Mouse (Mus musculus): ENCODE measurements around the gene Srrd. TPM values are rescaled to one million over a fixed set of nuclear protein-coding genes. Genes with fewer than 3 reads are reported as not detected.

The Srrd gene
- polyA plus RNA-seq, 1 experiment from 2014 or later = 58.8 TPM

DNA sequence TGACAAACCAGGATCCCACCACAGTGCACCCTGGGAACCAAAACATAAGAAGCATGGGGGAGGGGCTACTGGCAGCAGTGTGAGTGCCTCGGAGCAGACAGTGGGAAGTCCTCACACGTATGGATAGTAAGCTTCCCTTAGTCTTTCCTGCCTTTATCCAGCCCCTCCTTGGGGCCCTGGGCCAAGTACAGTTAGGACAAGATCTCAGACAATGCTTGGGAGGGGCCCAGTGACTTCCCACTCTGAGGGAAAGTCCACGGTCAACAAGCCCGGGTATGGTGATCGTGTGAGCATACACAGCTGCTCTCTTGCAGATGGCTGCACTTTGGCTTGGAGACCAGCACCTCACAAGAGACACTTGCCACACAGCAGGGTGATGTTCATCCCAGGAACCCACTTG, 25.5 kb downstream of the Srrd start:
- peaks cover 21% of the 10 kb centered on the region for H3K36me3 ChIP-seq (ENCODE audit: control insufficient read depth, insufficient read depth, low read length)
- 69% methylated on average over 5 of the region's 5 CpGs for WGBS
- ATAC-seq = no peak
- no peak overlapping the region for H3K4me3 ChIP-seq (ENCODE audit: low read depth, low read length)
- H3K9me3 ChIP-seq (replicated peaks; ENCODE audit: control insufficient read depth, low read length) = no peaks in the 10 kb centered on the region
- H3K4me1 ChIP-seq (ENCODE audit: control insufficient read depth, insufficient read depth, low read length) = no peaks in the 10 kb centered on the region
- H3K9ac ChIP-seq (ENCODE audit: low read length) = no peak overlapping the region
- no peak overlapping the region for H3K27ac ChIP-seq (ENCODE audit: low read depth, low read length)
- no peaks in the 10 kb centered on the region for H3K27me3 ChIP-seq (replicated peaks; ENCODE audit: control insufficient read depth, insufficient read depth, low read length)
- no peak overlapping the region for H3K4me2 ChIP-seq (ENCODE audit: low read length)
- no peak for DNase-seq (ENCODE audit: low spot score)

DNA sequence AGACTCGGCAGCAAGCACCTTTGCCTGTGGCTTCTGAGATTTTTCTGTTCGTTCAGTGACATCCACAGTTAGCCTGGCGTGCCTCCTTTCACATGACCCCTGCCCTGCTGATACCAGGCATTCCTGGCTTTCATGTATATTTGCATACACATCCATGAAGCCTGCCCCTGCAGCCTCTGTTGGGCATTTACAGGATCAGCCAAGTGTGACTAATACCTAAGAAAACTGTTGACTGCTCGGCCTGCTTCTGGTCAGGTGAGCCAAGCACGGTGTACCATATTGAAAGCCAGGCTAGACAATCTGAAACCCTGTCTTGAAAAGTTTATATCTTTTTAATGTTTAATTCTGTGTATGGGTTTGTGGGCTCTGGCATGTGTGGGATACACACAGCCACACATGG, 26.4 kb downstream of the Srrd start:
- H3K36me3 ChIP-seq (ENCODE audit: control insufficient read depth, insufficient read depth, low read length) = peaks cover 24% of the 10 kb centered on the region
- no peak overlapping the region for H3K4me2 ChIP-seq (ENCODE audit: low read length)
- H3K27me3 ChIP-seq (replicated peaks; ENCODE audit: control insufficient read depth, insufficient read depth, low read length) = no peaks in the 10 kb centered on the region
- no peak for DNase-seq (ENCODE audit: low spot score)
- ATAC-seq = no peak
- no peak overlapping the region for H3K9ac ChIP-seq (ENCODE audit: low read length)
- no peaks in the 10 kb centered on the region for H3K4me1 ChIP-seq (ENCODE audit: control insufficient read depth, insufficient read depth, low read length)
- 71% methylated on average over 5 of the region's 5 CpGs for WGBS
- no peak overlapping the region for H3K27ac ChIP-seq (ENCODE audit: low read depth, low read length)
- H3K4me3 ChIP-seq (ENCODE audit: low read depth, low read length) = no peak overlapping the region
- no peaks in the 10 kb centered on the region for H3K9me3 ChIP-seq (replicated peaks; ENCODE audit: control insufficient read depth, low read length)

DNA sequence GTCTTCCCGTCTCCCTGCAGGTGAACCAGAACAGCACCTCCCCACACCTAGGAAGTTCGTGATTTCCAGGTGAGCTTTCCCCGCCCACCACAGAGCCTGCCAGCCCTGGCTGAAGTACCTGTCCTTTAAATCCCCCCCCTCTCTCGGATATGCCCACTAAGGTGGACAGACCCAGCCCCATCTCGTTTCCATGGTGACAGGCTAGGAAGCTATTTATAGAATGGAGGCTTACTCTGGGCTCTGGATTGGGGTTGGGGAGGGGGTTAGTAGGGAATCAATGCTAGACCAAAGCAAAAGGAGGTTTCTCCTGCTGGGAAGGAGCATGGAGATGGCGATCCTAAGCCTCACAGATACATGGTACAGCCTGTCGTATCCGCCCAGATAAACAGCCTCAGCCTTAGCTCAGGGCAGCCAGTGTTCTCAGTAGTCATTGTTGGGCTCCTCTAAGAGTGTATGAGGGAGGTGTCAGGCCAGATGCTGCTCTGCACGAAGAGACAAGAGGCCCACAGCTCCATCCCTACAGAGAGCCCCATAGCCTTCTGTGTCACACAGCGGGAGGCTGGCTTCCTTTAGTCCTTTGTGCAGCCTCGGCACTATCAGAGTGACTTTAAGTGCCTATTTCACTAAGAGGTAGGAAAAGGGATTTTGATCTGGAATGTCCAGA, 29.5 kb downstream of the Srrd start:
- Histone ChIP-seq H3K9me3 (replicated peaks; ENCODE audit: control insufficient read depth, low read length) (no peaks in the 10 kb centered on the region), H3K27me3 (replicated peaks; ENCODE audit: control insufficient read depth, insufficient read depth, low read length) (no peaks in the 10 kb centered on the region), H3K4me3 (ENCODE audit: low read depth, low read length) (no peak overlapping the region), H3K4me1 (ENCODE audit: control insufficient read depth, insufficient read depth, low read length) (no peaks in the 10 kb centered on the region), H3K27ac (ENCODE audit: low read depth, low read length) (no peak overlapping the region), H3K4me2 (ENCODE audit: low read length) (no peak overlapping the region), H3K9ac (ENCODE audit: low read length) (0 out of 2 replicates have a peak overlapping the region, but pooled peaks have one; percentile 21), H3K36me3 (ENCODE audit: control insufficient read depth, insufficient read depth, low read length) (peaks cover 49% of the 10 kb centered on the region)
- peak; percentile 27 for DNase-seq (ENCODE audit: low spot score)
- ATAC-seq = no peak
- 56% methylated on average over 11 of the region's 11 CpGs for WGBS

DNA sequence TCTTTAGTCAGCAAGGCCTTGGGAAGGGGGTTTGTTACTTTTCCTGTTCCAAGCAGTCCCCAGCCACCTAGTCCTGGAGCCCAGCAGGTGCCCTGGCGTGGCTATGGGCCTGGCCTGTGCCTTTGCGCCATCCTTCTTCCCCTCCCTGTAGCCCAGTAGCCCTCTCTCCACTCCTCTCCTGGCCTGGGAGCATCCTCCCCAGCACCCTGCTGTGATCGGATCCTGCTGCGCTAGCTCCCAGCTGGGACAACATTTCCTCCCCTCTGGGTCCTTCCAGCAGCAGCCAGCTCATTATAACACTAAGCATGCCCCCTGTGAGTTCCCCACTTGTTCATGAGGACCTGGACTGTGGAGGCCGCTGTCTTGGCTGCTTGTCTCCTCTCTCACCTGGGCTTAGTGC, 37.0 kb downstream of the Srrd start:
- no peak overlapping the region for H3K27ac ChIP-seq (ENCODE audit: low read depth, low read length)
- no peaks in the 10 kb centered on the region for H3K27me3 ChIP-seq (replicated peaks; ENCODE audit: control insufficient read depth, insufficient read depth, low read length)
- DNase-seq (ENCODE audit: low spot score) = no peak
- H3K4me3 ChIP-seq (ENCODE audit: low read depth, low read length) = no peak overlapping the region
- no peaks in the 10 kb centered on the region for H3K4me1 ChIP-seq (ENCODE audit: control insufficient read depth, insufficient read depth, low read length)
- ATAC-seq = no peak
- H3K9me3 ChIP-seq (replicated peaks; ENCODE audit: control insufficient read depth, low read length) = no peaks in the 10 kb centered on the region
- WGBS = 67% methylated on average over 5 of the region's 5 CpGs
- no peak overlapping the region for H3K9ac ChIP-seq (ENCODE audit: low read length)
- H3K4me2 ChIP-seq (ENCODE audit: low read length) = no peak overlapping the region
- H3K36me3 ChIP-seq (ENCODE audit: control insufficient read depth, insufficient read depth, low read length) = peaks cover 27% of the 10 kb centered on the region

DNA sequence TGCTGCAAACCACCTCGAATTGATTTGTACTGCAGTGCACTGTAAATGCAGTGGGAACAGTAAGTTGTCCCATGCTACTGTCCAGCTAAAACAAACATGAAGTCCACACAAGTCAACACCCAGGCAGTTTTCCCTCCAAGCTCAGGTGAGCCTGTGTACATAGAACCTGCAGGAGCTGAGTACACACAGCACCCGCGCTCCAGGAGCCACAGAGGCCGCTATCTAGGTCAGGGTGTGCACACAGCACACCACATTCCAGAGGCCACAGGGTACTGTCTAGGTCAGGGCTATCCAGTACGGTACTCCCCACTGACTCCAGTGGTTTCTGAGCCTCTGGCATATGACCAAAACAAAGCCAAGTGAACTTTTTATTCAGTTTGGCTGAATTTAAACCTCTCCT, 40.5 kb downstream of the Srrd start:
- Histone ChIP-seq H3K4me2 (ENCODE audit: low read length) (no peak overlapping the region), H3K4me1 (ENCODE audit: control insufficient read depth, insufficient read depth, low read length) (no peaks in the 10 kb centered on the region), H3K9ac (ENCODE audit: low read length) (no peak overlapping the region), H3K4me3 (ENCODE audit: low read depth, low read length) (no peak overlapping the region), H3K27ac (ENCODE audit: low read depth, low read length) (no peak overlapping the region), H3K27me3 (replicated peaks; ENCODE audit: control insufficient read depth, insufficient read depth, low read length) (no peaks in the 10 kb centered on the region), H3K36me3 (ENCODE audit: control insufficient read depth, insufficient read depth, low read length) (no peaks in the 10 kb centered on the region), H3K9me3 (replicated peaks; ENCODE audit: control insufficient read depth, low read length) (no peaks in the 10 kb centered on the region)
- 90% methylated on average over 5 of the region's 5 CpGs for WGBS
- no peak for DNase-seq (ENCODE audit: low spot score)
- ATAC-seq = no peak

DNA sequence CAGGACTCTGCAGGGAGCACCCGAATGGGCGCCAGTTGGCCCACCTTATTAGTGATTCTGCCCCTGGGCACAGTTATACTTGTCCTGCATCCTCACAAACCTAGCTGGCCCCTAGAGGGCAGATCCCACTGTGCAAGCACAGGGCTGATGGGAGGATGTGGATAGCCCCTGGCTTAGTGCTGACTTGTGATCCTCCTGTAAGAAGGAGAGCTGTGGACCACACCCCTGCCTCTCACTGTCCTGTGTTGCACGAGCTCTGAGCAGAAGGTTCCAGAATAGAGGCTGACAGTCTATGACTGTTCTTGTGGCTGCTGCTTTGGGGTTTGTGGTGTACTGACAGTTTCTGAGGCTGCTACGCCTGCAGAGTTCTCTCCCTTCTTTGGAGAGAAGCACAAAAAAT, 41.1 kb downstream of the Srrd start:
- Histone ChIP-seq H3K9ac (ENCODE audit: low read length) (no peak overlapping the region), H3K27ac (ENCODE audit: low read depth, low read length) (no peak overlapping the region), H3K4me2 (ENCODE audit: low read length) (no peak overlapping the region), H3K36me3 (ENCODE audit: control insufficient read depth, insufficient read depth, low read length) (no peaks in the 10 kb centered on the region), H3K27me3 (replicated peaks; ENCODE audit: control insufficient read depth, insufficient read depth, low read length) (no peaks in the 10 kb centered on the region), H3K9me3 (replicated peaks; ENCODE audit: control insufficient read depth, low read length) (no peaks in the 10 kb centered on the region), H3K4me1 (ENCODE audit: control insufficient read depth, insufficient read depth, low read length) (no peaks in the 10 kb centered on the region), H3K4me3 (ENCODE audit: low read depth, low read length) (no peak overlapping the region)
- DNase-seq (ENCODE audit: low spot score) (no peak), ATAC-seq (no peak)
- WGBS = 84% methylated on average over 4 of the region's 4 CpGs

DNA sequence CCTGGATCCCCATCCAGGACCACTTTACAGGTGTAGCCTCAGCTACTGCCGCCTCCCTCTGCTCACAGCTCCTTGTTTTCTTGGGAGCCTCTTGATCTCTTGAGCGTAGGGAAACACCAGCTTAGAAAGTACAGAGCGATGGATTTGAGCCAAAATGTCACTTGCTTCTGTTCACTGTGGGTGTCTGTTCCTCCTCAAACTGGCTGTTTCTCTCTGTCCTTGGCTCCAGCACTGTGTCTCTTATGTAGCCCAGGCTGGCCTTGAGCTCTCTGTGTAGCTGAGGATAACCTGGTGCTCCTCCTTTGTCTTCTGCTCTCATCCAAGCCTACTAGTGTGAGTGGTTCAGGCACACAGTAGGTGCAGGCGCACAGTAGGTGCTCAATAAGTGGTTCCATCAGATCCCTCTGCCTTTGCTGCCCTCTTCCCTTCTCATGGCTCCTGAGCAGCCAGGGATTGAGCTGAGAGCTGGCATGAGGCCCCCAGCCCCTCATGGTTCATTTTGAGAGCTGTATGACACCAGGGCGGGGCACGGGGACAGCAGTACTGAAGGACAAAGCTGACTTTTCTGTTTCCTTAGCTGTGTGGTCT, 42.0 kb downstream of the Srrd start:
- Histone ChIP-seq H3K27me3 (replicated peaks; ENCODE audit: control insufficient read depth, insufficient read depth, low read length) (no peaks in the 10 kb centered on the region), H3K9me3 (replicated peaks; ENCODE audit: control insufficient read depth, low read length) (no peaks in the 10 kb centered on the region), H3K4me1 (ENCODE audit: control insufficient read depth, insufficient read depth, low read length) (no peaks in the 10 kb centered on the region), H3K4me3 (ENCODE audit: low read depth, low read length) (no peak overlapping the region), H3K27ac (ENCODE audit: low read depth, low read length) (no peak overlapping the region), H3K4me2 (ENCODE audit: low read length) (no peak overlapping the region), H3K9ac (ENCODE audit: low read length) (no peak overlapping the region), H3K36me3 (ENCODE audit: control insufficient read depth, insufficient read depth, low read length) (no peaks in the 10 kb centered on the region)
- no peak for ATAC-seq
- WGBS = 91% methylated on average over 6 of the region's 6 CpGs
- DNase-seq (ENCODE audit: low spot score) = no peak

DNA sequence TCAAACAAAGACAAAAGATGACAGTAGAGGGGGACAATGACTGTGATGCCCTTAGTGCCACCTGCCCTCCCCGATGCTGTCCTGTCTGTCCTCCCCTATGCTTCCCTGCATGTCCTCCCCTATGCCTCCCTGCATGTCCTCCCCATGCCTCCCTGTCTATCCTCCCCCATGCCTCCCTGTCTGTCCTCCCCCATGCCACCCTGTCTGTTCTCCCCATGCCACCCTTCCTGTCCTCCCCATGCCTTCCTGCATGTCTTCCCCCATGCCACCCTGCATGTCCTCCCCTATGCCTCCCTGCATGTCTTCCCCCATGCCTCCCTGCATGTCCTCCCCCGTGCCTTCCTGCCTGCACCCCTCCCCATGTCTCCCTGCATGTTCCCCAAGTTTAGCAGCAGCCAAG, 42.7 kb downstream of the Srrd start:
- DNase-seq (ENCODE audit: low spot score) (no peak), ATAC-seq (no peak)
- Histone ChIP-seq H3K27ac (ENCODE audit: low read depth, low read length) (no peak overlapping the region), H3K9me3 (replicated peaks; ENCODE audit: control insufficient read depth, low read length) (no peaks in the 10 kb centered on the region), H3K4me1 (ENCODE audit: control insufficient read depth, insufficient read depth, low read length) (no peaks in the 10 kb centered on the region), H3K36me3 (ENCODE audit: control insufficient read depth, insufficient read depth, low read length) (no peaks in the 10 kb centered on the region), H3K4me3 (ENCODE audit: low read depth, low read length) (no peak overlapping the region), H3K27me3 (replicated peaks; ENCODE audit: control insufficient read depth, insufficient read depth, low read length) (no peaks in the 10 kb centered on the region), H3K4me2 (ENCODE audit: low read length) (no peak overlapping the region), H3K9ac (ENCODE audit: low read length) (no peak overlapping the region)
- 79% methylated on average over 2 of the region's 2 CpGs for WGBS

DNA sequence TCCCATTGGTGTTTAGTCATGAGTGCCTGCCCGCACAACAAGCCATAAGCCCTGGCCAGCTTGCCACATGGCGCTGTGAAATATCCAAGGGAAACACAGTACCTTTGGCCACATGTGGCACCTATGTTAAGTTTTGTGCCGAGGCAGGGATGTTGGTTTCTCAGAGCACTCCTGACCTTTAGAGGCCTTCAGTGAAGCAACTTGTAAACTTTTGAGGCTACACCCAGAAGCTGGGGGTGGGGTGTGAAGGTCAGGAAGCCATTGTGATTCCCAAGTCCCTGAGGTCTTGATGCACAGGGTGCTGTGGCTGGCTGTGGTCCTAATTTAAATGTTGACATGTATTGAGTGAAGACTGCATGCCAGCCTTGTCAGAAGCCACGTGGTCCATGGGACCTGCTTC, 43.4 kb downstream of the Srrd start:
- Histone ChIP-seq H3K9ac (ENCODE audit: low read length) (no peak overlapping the region), H3K4me3 (ENCODE audit: low read depth, low read length) (no peak overlapping the region), H3K4me1 (ENCODE audit: control insufficient read depth, insufficient read depth, low read length) (no peaks in the 10 kb centered on the region), H3K36me3 (ENCODE audit: control insufficient read depth, insufficient read depth, low read length) (no peaks in the 10 kb centered on the region), H3K27ac (ENCODE audit: low read depth, low read length) (no peak overlapping the region), H3K27me3 (replicated peaks; ENCODE audit: control insufficient read depth, insufficient read depth, low read length) (no peaks in the 10 kb centered on the region), H3K4me2 (ENCODE audit: low read length) (no peak overlapping the region), H3K9me3 (replicated peaks; ENCODE audit: control insufficient read depth, low read length) (no peaks in the 10 kb centered on the region)
- no peak for DNase-seq (ENCODE audit: low spot score)
- ATAC-seq = no peak
- 92% methylated on average over 4 of the region's 4 CpGs for WGBS
